Mouse (Mus musculus) urinary bladder, postnatal 36 days (tissue): ENCODE data around the gene Zfp457.
"Not testable (repeated sequence)": the region's sequence is repeated elsewhere in the genome, so short reads cannot be mapped to it uniquely, and the experiment has no call there.

Experiments
- DNase-seq, 2 experiments: peaks; one replicate each; pipeline ENCODE4 v3.0.0; 2022; ENCODE audit warnings: low spot score in 2 of 2, mixed read lengths in 1 of 2

Gene Zfp457

GRCm38 (mm10) chr13:67305822-67306672 is at the start of gene Zfp457:
Gene Zfp457, minus strand, starts transcription at chr13:67306485.
- DNase-seq: peak; percentile 86 to 89

DNA sequence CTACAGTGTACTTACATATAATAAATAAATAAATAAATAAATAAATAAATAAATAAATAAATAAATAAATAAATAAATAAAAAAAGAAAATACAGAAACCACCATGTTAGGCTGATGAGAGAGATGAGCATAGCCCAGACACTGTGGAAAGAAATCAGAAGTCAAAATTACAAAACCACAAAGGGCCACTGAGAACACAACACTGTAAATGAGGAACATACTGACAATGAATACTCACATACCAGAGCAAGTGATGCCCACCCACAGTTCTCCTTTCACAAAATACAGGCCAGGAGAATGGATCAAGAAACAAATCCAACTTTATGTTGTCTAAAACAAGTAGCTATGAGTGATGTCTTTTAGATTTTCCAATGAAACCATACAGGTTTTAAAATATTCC is 45.6 kb upstream of the Zfp457 start:
- no peak for DNase-seq

- DNase-seq: no peak
These were observed 37.1 kb upstream of the Zfp457 start for GRCm38 (mm10) chr13:67343422-67343821.

GRCm38 (mm10) chr13:67332877-67333276 is 26.6 kb upstream of the Zfp457 start:
- DNase-seq: no peak

- peak; percentile 84 to 87 for DNase-seq
These were observed 25.9 kb upstream of the Zfp457 start, which contains the start of gene Zfp595 for GRCm38 (mm10) chr13:67332019-67332724. Gene Zfp595, minus strand, starts transcription at chr13:67332570.

DNA sequence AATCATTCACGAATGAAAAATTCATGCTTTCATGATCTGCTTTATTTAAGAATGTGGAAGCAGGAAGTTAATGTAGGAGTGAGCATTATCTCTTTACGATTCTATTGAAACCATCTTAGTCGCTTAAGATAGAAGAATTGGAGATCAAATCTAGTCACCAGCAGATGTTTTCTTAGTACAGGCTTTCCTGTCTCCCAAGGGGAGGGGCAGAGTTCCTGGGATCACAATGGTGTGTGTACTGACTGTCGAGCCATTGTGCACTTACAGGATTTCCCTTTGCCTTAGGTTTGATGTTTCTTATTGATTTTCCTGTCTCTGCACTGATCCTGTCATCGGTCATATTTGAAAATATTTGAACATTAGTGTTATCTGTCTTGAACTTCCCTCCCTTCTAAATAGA is 433 bp upstream of the Zfp457 start:
- DNase-seq: no peak

- no peak for DNase-seq
These were observed 28.0 kb downstream of the Zfp457 start, which contains the start of gene Zfp458 for GRCm38 (mm10) chr13:67278314-67278713. Gene Zfp458, minus strand, starts transcription at chr13:67278466.

DNA sequence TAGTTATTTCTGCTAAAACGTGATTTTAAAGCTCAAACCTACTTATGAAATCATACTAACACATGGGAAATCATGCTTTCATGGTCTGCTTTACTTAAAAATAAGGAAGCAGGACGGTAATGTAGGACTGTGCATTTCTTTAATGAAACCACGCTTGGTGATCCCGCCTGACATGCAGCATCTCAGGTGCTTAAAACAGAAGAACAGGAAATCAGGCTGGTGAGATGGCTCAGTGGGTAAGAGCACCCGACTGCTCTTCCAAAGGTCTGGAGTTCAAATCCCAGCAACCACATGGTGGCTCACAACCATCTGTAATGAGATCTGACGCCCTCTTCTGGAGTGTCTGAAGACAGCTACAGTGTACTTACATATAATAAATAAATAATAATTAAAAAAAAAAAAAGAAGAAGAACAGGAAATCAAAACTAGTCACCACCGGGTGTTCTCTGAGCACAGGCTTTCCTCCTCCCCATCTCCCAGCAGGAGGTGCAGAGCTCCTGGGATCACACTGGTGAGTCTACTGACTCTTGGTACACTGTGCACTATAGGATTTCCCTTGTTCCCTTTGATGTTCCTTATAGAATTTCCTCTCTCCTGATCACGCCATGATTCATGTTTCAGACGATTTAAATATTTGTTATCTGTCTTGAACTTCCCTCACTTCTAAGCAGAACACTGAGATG is 36.8 kb downstream of the Zfp457 start:
- not testable (repeated sequence) for DNase-seq

- peak; percentile 62 to 71 for DNase-seq
These were observed 37.5 kb downstream of the Zfp457 start for GRCm38 (mm10) chr13:67268568-67269369.
